Mouse (Mus musculus) ovary, postnatal 14 days (tissue): ENCODE results near the gene Dffb.

Experiments used
- DNase-seq: peaks from one replicate; pipeline ENCODE4 v3.0.0; 2022; ENCODE audit warnings: low spot score

Gene Dffb

GRCm38 (mm10) chr4:153974431-153975291, at the start of gene Dffb, which contains the start of gene Cep104:
Gene Dffb (minus strand): TSS chr4:153975126.
Gene Cep104 (plus strand): TSS chr4:153975194.
- DNase-seq: peak; percentile 94

GRCm38 (mm10) chr4:154023754-154024601, 49.1 kb upstream of the Dffb start:
- DNase-seq: no peak

DNA sequence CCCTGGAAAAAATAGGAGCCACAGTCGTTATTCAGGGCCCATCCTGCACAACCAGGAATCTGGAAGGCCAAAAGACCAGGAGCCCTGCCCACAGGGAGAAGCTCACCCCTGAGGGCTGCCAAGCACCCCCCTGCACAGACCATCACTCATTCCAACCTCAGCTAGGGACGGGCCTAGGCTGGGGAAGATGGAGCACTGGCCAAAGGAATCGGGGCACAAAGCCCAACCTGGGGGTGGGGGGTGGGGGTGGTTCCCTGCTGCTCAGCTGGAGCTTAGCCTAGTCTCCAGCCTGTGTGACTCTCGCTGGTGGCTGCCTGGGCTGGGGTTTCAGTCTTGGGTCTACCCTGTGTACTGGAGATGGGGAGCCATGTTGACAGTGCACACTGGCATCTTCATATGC, 47.9 kb upstream of the Dffb start:
- no peak for DNase-seq

GRCm38 (mm10) chr4:154022407-154022806, 47.5 kb upstream of the Dffb start:
- DNase-seq: peak; percentile 54

DNA sequence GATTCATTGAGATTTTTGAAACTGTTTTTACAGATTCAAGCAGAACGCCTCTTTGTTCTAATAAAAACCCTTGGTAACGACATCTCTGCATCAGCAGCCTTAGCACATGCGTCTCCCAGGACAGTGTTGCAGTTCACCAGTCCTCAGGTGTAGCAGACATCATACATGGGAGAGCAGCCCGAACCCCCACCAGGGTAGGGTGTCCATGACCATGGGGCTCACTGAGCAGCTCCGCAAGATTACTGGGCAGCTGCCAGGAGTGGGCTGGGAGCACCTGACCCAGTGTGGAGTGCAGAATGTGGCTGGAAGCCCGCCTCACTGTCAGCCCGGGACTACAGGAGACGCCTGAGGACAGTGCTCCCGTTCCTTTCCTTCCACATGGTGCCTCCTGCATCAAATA, 46.5 kb upstream of the Dffb start:
- DNase-seq: no peak

DNA sequence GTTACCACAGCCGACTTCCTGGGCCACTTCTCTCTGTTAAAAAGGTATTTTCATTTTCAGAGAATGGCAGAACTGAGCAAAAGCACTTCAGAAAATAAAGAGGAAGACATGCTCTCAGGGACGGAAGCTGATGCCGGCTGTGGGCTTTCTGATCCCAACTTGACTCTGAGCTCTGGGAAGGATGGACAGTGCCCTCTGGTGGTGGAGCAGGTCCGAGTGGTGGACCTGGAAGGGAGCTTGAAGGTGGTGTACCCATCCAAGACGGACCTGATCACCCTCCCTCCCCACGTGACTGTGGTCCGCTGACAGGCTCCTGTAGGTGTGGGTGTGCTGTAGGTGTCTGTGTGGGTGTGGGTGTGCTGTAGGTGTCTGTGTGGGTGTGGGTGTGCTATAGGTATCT, 44.6 kb upstream of the Dffb start:
- DNase-seq: no peak

DNA sequence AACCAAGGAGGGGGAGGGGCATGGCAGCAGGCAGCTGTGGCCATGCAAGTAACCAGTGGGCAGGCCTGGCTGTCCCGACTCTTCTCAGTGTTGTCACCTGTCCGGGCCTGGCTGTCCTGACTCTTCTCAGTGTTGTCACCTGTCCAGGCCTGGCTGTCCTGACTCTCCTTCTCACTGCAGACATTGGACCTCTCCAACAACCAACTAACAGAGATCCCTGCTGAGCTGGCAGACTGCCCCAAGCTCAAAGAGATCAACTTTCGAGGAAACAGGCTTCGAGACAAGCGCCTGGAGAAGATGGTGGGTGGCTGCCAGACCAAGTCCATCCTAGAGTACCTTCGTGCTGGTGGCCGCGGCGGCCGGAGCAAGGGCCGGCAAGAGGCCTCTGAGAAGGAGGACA, 40.5 kb upstream of the Dffb start:
- DNase-seq: no peak

GRCm38 (mm10) chr4:154012132-154012882, 37.4 kb upstream of the Dffb start:
- DNase-seq: no peak

- peak; percentile 66 for DNase-seq
Observed at GRCm38 (mm10) chr4:154011646-154012089, 36.7 kb upstream of the Dffb start, which contains the start of gene Lrrc47. Gene Lrrc47 (plus strand): TSS chr4:154011731.

GRCm38 (mm10) chr4:154010907-154011645, 36.1 kb upstream of the Dffb start:
- no peak for DNase-seq

DNA sequence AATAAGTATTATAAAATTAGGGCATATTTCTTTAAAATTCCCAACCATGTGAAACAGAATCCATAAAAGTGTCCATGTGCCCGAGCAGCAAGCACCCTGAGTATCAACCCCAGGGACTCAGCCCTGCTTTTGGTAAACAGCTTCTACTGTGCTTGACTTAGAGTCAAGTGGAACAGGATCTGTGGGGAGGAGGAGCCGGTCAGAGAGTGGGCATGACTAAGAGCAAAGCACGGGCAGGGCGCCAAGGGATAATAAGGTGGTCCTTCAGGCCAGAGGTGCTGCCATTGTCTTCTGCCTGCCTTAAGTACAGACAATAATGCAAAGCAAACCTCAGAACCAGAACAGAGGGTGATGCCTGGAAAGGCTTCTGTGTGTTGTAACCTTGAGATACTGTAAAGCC, 32.8 kb upstream of the Dffb start:
- no peak for DNase-seq

DNA sequence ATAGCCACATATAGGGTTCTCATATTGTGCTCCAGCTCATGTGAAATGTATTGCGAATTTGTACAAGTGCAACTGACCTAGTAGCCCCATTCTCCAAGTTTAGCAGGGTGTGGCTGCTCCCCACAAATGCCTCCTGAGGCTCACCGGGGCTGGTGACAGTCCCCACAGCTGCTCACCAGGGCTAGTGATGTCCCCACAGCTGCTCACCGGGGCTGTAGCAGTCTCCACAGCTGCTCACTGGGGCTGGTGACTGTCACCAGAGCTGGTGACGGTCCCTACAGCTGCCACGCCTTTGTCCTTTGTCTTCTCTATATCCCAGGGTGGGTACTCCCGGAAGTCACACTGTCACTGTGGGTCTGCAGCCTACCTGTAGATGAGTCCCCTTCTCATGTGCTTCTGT, 31.3 kb upstream of the Dffb start:
- no peak for DNase-seq

DNA sequence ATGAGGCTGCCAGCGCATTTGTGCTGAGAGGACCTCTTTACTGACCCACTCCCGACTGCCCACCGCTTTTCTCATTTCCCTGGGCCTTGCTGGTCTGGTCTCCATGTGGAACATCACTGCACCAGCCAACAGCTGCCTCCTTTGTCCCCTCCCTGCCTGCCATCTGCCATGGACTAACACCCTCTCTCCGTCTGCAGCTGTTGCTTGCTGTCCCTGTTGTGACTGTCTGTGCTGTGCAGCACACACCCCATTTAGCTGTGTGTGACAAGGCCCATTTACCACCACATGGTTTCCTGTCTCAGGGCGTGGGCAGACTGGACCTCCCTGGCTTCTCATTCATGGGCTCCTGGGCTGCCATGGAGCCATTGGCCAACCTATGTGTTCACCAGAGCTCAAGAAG, 30.6 kb upstream of the Dffb start:
- no peak for DNase-seq

DNA sequence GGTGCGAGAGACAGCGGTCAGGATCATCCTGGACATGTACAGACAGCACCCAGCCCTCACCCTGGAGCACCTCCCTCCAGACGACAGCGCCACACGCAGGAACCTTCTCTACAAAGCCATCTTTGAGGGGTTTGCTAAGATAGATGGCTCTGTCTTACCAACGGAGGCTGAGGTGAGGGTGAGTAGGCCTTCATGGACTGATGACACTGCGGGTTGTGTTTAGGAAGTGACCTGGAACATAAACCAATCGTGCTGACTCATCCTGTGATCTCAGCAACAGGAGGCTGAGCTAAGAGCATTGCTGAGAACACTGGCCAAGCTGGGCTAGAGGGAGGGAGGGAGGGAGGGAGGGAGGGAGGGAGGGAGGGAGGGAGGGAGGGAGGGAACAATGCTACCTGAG, 18.6 kb upstream of the Dffb start:
- no peak for DNase-seq

- DNase-seq: no peak
Observed at GRCm38 (mm10) chr4:153992715-153993114, 17.8 kb upstream of the Dffb start.

GRCm38 (mm10) chr4:153980470-153980869, 5.5 kb upstream of the Dffb start:
- DNase-seq: no peak

DNA sequence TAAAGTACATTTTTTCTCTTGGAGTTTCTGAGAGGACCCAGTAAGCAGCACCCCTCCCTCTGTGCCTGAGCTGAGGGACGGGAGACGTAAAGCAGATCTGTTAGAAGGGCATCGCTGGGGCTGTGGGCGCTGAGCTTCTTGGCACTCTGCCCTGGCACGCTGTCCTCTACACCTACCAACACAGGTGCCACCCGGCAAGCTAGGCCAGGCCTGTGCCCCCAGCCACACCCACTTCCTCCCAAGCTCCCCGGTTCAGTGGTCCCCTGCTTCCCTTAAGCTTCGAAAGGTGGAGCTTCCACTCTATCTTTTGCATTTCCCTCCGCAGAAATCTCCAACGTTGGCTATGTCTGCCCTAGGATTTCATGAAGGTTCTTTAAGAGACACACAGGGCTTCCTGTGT, 4.3 kb upstream of the Dffb start:
- no peak for DNase-seq

GRCm38 (mm10) chr4:153975768-153976167, 842 bp upstream of the Dffb start:
- DNase-seq: no peak

- no peak for DNase-seq
Observed at GRCm38 (mm10) chr4:153975292-153975662, 351 bp upstream of the Dffb start.

- DNase-seq: no peak
Observed at GRCm38 (mm10) chr4:153968063-153968462, 6.9 kb downstream of the Dffb start.

- no peak for DNase-seq
Observed at GRCm38 (mm10) chr4:153967556-153967955, 7.4 kb downstream of the Dffb start.

GRCm38 (mm10) chr4:153966651-153967050, 8.3 kb downstream of the Dffb start:
- no peak for DNase-seq
